Mouse (Mus musculus) neural tube, embryonic 12.5 days (tissue): ENCODE results near the gene Izumo4. TPM values are rescaled to one million over a fixed set of nuclear protein-coding genes. Genes with fewer than 3 reads are reported as not detected.

ENCODE experiments used
- ATAC-seq: fragments of 200-750 bp; cut with Nextera tagmentation; 2 replicates; pipeline ENCODE4 v1.8.0; 2017; ENCODE audit warnings: low read depth, mild to moderate bottlenecking, moderate TSS enrichment, moderate library complexity; ENCODE audit not compliant: low FRiP score
- H3K27ac ChIP-seq: fragments of 300-500 bp; sonication (generic); 2 replicates; pipeline ENCODE4 v1.5.1; 2016
- H3K27me3 ChIP-seq: fragments of 300-500 bp; sonication (generic); replicated peaks from 2 replicates; pipeline ENCODE4 v1.6.1; 2016; ENCODE audit warnings: mild to moderate bottlenecking
- H3K36me3 ChIP-seq: fragments of 300-500 bp; sonication (generic); 2 replicates; pipeline ENCODE4 v1.6.1; 2016; ENCODE audit warnings: mild to moderate bottlenecking
- H3K4me1 ChIP-seq: fragments of 300-500 bp; sonication (generic); 2 replicates; pipeline ENCODE4 v1.6.1; 2016
- H3K4me2 ChIP-seq: fragments of 300-500 bp; sonication (generic); replicated peaks from 2 replicates; pipeline ENCODE4 v1.6.1; 2016; ENCODE audit warnings: mild to moderate bottlenecking
- H3K4me3 ChIP-seq: fragments of 300-500 bp; sonication (generic); 2 replicates; pipeline ENCODE4 v1.5.1; 2016
- H3K9ac ChIP-seq: fragments of 300-500 bp; sonication (generic); 2 replicates; pipeline ENCODE4 v1.6.1; 2016; ENCODE audit warnings: mild to moderate bottlenecking
- H3K9me3 ChIP-seq: fragments of 300-500 bp; sonication (generic); 2 replicates; pipeline ENCODE4 v1.6.1; 2016; ENCODE audit warnings: mild to moderate bottlenecking
- WGBS: fragments of 180-500 bp; shearing (Covaris S2); methylation state at CpG from one replicate; pipeline ENCODE4 v1.1.7; 2016; 5-methylcytosine and 5-hydroxymethylcytosine counted together
- polyA plus RNA-seq: library from polyadenylated mRNA; unstranded; fragments of >200 nt; fragmentation: Nextera tagmentation; extraction: Ambion mirVana; gene quantifications from 2 replicates; pipeline ENCODE4 v1.2.1, GENCODE M21; 2016

Izumo4 gene
- polyA plus RNA-seq, result 28.6 and 29.3 TPM in 2 replicates

- peak within 1 kb of the TSS; percentile 72 for H3K27ac ChIP-seq
- H3K27me3 ChIP-seq, result no peaks in the 10 kb centered on the region
- H3K4me1 ChIP-seq, result peaks cover 30% of the 10 kb centered on the region
- peak; percentile 96 for ATAC-seq
- peaks cover 15% of the 10 kb centered on the region for H3K36me3 ChIP-seq
- WGBS, result under 1% methylated on average over 59 of the region's 59 CpGs
- H3K4me3 ChIP-seq, result peak within 1 kb of the TSS; percentile 67
- peak within 1 kb of the TSS; percentile 83 for H3K4me2 ChIP-seq
- no peaks in the 10 kb centered on the region for H3K9me3 ChIP-seq
- peak within 1 kb of the TSS; percentile 69 for H3K9ac ChIP-seq
These were observed at the start of gene Izumo4, which contains the start of gene Mob3a for GRCm38 (mm10) chr10:80701721-80702535. Gene Izumo4, plus strand, starts transcription at chr10:80702184. Gene Mob3a, minus strand, starts transcription at chr10:80701977.

GRCm38 (mm10) chr10:80653156-80653720, 48.7 kb upstream of the Izumo4 start:
- Histone ChIP-seq H3K36me3 (peaks cover 13% of the 10 kb centered on the region), H3K27ac (no peak overlapping the region), H3K4me2 (no peak overlapping the region), H3K4me1 (peaks cover 29% of the 10 kb centered on the region), H3K9me3 (no peaks in the 10 kb centered on the region), H3K9ac (no peak overlapping the region), H3K4me3 (no peak overlapping the region), H3K27me3 (no peaks in the 10 kb centered on the region)
- no peak for ATAC-seq
- WGBS, result 89% methylated on average over 6 of the region's 6 CpGs

- Histone ChIP-seq H3K4me2 (peak overlapping the region; percentile 98), H3K27me3 (no peaks in the 10 kb centered on the region), H3K36me3 (peaks cover 6% of the 10 kb centered on the region), H3K4me1 (peaks cover 24% of the 10 kb centered on the region), H3K9ac (peak overlapping the region; percentile 23; the same call in 1 of the 2 replicates), H3K4me3 (no peak overlapping the region), H3K9me3 (no peaks in the 10 kb centered on the region), H3K27ac (no peak overlapping the region)
- WGBS, result 90% methylated on average over 6 of the region's 6 CpGs
- ATAC-seq, result no peak
These were observed 47.1 kb upstream of the Izumo4 start for GRCm38 (mm10) chr10:80654866-80655265.

GRCm38 (mm10) chr10:80655406-80656129, 46.4 kb upstream of the Izumo4 start:
- Histone ChIP-seq H3K9ac (peak overlapping the region; percentile 96), H3K27me3 (no peaks in the 10 kb centered on the region), H3K9me3 (no peaks in the 10 kb centered on the region), H3K4me2 (peak overlapping the region; percentile 98), H3K36me3 (peaks cover 6% of the 10 kb centered on the region), H3K4me3 (peak overlapping the region; percentile 95), H3K4me1 (peaks cover 24% of the 10 kb centered on the region), H3K27ac (peak overlapping the region; percentile 58)
- whole genome bisulfite sequencing, result 4% methylated on average over 12 of the region's 12 CpGs
- ATAC-seq, result peak; percentile 60

- Histone ChIP-seq H3K9me3 (no peaks in the 10 kb centered on the region), H3K27me3 (no peaks in the 10 kb centered on the region), H3K4me3 (peak overlapping the region; percentile 95), H3K4me1 (peaks cover 24% of the 10 kb centered on the region), H3K36me3 (peaks cover 6% of the 10 kb centered on the region), H3K4me2 (peak overlapping the region; percentile 98), H3K27ac (peak overlapping the region; percentile 58), H3K9ac (peak overlapping the region; percentile 96)
- peak; percentile 78 for ATAC-seq
- under 1% methylated on average over 71 of the region's 72 CpGs for WGBS
These were observed 45.7 kb upstream of the Izumo4 start for GRCm38 (mm10) chr10:80656130-80656862.

- peaks cover 4% of the 10 kb centered on the region for H3K36me3 ChIP-seq
- no peaks in the 10 kb centered on the region for H3K27me3 ChIP-seq
- peak; percentile 63 for ATAC-seq
- H3K9ac ChIP-seq, result peak within 1 kb of the TSS; percentile 96
- no peaks in the 10 kb centered on the region for H3K9me3 ChIP-seq
- H3K4me2 ChIP-seq, result peak within 1 kb of the TSS; percentile 98
- peaks cover 24% of the 10 kb centered on the region for H3K4me1 ChIP-seq
- 15% methylated on average over 15 of the region's 15 CpGs for WGBS
- peak within 1 kb of the TSS; percentile 58 for H3K27ac ChIP-seq
- H3K4me3 ChIP-seq, result peak within 1 kb of the TSS; percentile 95
These were observed 44.9 kb upstream of the Izumo4 start, which contains the start of gene Btbd2 for GRCm38 (mm10) chr10:80656863-80657623. Gene Btbd2, minus strand, starts transcription at chr10:80657071.

- Histone ChIP-seq H3K4me3 (no peak overlapping the region), H3K4me1 (peaks cover 29% of the 10 kb centered on the region), H3K36me3 (no peaks in the 10 kb centered on the region), H3K27me3 (no peaks in the 10 kb centered on the region), H3K4me2 (no peak overlapping the region), H3K9me3 (no peaks in the 10 kb centered on the region), H3K27ac (no peak overlapping the region), H3K9ac (no peak overlapping the region)
- 89% methylated on average over 14 of the region's 14 CpGs for WGBS
- no peak for ATAC-seq
These were observed 43.7 kb upstream of the Izumo4 start for GRCm38 (mm10) chr10:80658194-80658840.

GRCm38 (mm10) chr10:80658841-80659202, 43.2 kb upstream of the Izumo4 start:
- H3K4me3 ChIP-seq, result no peak overlapping the region
- H3K4me2 ChIP-seq, result no peak overlapping the region
- peaks cover 32% of the 10 kb centered on the region for H3K4me1 ChIP-seq
- ATAC-seq, result no peak
- no peaks in the 10 kb centered on the region for H3K36me3 ChIP-seq
- 68% methylated on average over 4 of the region's 4 CpGs for whole genome bisulfite sequencing
- no peaks in the 10 kb centered on the region for H3K9me3 ChIP-seq
- H3K9ac ChIP-seq, result no peak overlapping the region
- no peak overlapping the region for H3K27ac ChIP-seq
- no peaks in the 10 kb centered on the region for H3K27me3 ChIP-seq

GRCm38 (mm10) chr10:80659213-80659612, 42.8 kb upstream of the Izumo4 start:
- H3K4me3 ChIP-seq, result no peak overlapping the region

GRCm38 (mm10) chr10:80661149-80661548, 40.8 kb upstream of the Izumo4 start:
- 37% methylated on average over 5 of the region's 5 CpGs for WGBS
- H3K4me3 ChIP-seq, result no peak overlapping the region
- no peak overlapping the region for H3K9ac ChIP-seq
- no peaks in the 10 kb centered on the region for H3K9me3 ChIP-seq
- peaks cover 27% of the 10 kb centered on the region for H3K4me1 ChIP-seq
- H3K36me3 ChIP-seq, result peaks cover 9% of the 10 kb centered on the region
- no peak for ATAC-seq
- H3K4me2 ChIP-seq, result no peak overlapping the region
- H3K27ac ChIP-seq, result no peak overlapping the region
- H3K27me3 ChIP-seq, result no peaks in the 10 kb centered on the region

More at GRCm38 (mm10) chr10:80659213-80659612, 42.8 kb upstream of the Izumo4 start:
- Histone ChIP-seq H3K27ac (no peak overlapping the region), H3K9ac (no peak overlapping the region), H3K4me2 (no peak overlapping the region), H3K4me1 (peaks cover 30% of the 10 kb centered on the region), H3K27me3 (no peaks in the 10 kb centered on the region), H3K9me3 (no peaks in the 10 kb centered on the region), H3K36me3 (no peaks in the 10 kb centered on the region)
- ATAC-seq, result no peak
- WGBS, result 18% methylated on average over 10 of the region's 10 CpGs
